Mouse (Mus musculus) kidney, postnatal 10 days (tissue): Measurements from ENCODE around the gene Dnajb11.
A peak's percentile ranks its signal among the peaks of the same experiment; 100 is the strongest.

ENCODE experiments used
- DNase-seq: peaks from one replicate; pipeline ENCODE4 v3.0.0; 2021; ENCODE audit warnings: mixed read lengths

Gene Dnajb11

GRCm38 (mm10) chr16:22883441-22883840 is 25.8 kb downstream of the Dnajb11 start:
- DNase-seq: no peak

DNA sequence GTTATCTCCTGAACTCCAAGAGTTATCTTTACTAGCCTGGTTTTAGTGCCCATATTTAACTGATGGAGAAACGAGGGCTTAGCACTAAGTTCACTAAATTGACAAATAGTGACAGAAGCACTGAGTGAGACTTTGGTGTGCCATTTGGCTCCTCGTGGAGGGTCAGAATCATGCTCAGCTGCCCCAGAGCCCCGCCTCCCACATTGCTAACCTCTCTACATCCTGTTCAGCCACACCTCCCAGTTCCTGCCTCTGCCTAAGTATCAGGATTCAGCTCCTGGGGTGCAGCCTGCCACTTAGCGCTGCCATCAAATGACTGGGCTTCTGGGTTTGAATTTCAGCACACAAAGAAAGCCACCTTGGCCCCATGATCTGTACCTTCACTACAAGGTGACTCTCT is 27.7 kb downstream of the Dnajb11 start:
- no peak for DNase-seq

DNA sequence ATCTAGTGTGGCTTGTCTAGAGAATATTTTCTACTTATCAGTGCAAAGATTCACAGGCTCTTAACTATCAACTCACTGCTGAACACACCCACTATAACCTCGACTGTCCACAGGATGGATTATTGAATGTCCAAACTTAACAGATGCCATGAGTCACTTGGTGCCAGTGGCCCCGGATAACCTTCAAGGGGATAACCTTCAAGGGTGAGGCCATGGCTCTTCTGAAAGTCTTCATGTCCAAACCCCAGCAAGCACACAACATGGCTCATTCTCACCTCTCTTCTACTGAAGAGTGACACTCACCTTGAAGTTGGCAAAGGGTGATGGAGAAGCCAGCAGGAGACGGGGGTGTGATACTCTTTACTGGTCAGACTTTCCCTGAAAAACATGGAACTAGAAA is 29.1 kb downstream of the Dnajb11 start:
- no peak for DNase-seq

DNA sequence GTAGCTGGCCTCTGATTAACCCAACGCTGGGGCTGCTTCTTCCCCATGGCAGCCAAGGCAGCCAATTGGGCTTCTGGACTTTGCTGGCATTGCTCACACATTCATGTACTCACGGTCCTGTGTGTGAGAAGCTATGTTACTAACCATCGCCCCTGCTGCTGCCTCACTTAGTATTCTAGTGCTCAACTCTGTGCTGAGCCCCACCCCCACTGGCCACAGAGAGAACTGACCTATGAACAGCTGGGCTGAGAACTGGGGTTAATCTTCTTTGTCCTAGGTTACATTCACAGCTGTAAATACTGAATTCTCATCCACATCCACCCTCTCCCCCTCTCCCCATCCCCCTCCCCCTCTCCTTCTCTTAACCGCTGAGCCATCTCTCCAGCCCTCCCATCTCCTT is 31.2 kb downstream of the Dnajb11 start:
- DNase-seq: no peak

DNA sequence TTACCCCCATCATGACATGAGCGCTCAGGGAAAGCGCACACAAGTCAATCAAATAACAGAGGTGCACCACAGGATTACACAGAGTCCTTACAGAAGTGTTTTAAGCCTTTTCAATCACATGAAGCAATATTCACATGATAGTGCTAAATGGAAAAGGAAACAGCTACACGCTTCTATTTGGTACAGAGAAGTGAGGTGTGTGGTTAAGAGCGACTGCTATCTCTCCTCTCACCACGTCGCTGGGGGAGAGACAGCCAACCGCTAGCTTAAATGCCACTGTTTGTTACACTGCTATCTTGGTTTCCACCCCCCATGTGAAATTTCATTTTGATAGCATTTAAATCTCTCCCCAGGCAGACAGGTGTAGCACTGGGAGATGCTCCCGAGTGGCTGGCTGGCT is 32.1 kb downstream of the Dnajb11 start:
- no peak for DNase-seq

DNA sequence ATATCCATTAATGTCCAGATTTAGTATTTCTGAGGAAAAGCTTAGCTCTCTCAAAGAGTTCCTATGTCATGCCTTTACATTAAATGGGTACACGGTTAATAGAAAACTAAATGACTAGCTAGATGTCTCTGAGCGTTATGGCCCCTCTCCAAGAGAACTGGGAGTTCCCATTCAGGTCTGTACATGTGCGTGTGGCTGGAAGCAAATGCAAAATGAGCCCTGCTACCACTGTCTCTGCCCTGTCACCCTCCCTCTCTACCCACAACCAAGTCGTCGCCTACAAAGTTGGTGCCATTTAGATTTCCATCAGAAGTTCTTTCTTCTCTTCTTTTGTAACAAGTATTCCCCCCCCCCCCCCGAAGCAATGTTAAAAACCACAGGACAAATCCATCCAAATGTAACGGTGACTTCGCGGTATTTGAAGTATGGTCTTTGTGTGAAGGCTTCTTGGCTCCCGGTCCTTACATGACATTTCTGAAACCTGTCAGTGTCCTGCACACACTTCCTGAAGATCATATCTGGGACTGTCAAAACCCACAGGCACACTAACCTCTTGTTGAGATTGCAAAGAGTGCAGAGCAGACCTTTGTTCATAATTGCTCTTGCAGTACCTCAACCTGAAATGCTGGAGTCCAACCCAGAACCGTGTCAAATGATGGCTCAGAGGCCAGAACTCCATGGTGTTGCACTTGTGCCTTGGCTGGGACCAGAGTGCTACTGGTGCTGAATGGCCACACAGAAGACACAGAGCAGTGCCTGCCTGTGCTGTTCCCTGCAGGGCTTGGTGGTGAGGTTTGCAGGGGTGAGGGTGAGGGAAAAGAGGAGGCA is 33.3 kb downstream of the Dnajb11 start, which contains the start of gene Ahsg:
Gene Ahsg (plus strand): TSS at position 595 of the 828 bp plus-strand sequence.
- no peak for DNase-seq

DNA sequence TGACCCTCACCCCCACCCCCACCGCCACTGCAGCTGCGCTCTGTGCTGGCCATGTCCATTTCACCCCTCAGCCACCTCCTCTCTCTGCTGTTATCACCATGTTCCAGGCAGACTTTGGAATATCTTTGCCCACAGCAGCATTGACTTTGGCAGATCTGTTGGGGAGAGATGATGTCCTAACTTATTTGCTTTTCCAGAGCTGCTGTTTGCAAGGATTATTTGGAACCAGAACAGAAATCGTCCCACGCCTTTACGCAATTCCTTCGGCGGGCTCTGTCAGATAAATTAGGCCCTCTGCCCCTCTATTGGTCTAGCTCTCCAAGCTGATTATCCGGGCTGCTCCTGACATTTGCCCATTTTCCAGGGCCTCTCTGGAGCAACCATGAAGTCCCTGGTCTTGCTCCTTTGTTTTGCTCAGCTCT is 34.1 kb downstream of the Dnajb11 start:
- DNase-seq: no peak

GRCm38 (mm10) chr16:22894095-22894494 is 36.5 kb downstream of the Dnajb11 start:
- DNase-seq: no peak

DNA sequence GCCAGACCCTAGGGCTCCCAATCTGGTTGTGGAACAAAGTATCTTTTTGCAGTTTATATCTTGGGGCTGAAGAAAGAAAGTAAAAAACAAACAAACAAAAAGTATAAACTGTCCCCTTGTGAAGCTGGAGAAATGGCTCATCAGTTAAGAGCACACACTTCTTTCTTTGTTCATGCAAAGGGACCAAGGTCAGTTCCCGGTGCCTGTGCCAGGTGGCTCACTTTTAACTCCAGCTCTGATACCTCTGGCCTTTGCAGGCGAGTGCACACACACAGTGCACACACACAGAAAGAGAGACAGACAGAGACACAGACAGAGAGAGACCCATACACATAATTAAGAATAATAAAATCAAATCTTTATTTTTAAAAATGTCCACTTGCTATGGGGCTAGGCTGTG is 39.0 kb downstream of the Dnajb11 start:
- DNase-seq: no peak

GRCm38 (mm10) chr16:22899346-22899745 is 41.7 kb downstream of the Dnajb11 start:
- no peak for DNase-seq

DNA sequence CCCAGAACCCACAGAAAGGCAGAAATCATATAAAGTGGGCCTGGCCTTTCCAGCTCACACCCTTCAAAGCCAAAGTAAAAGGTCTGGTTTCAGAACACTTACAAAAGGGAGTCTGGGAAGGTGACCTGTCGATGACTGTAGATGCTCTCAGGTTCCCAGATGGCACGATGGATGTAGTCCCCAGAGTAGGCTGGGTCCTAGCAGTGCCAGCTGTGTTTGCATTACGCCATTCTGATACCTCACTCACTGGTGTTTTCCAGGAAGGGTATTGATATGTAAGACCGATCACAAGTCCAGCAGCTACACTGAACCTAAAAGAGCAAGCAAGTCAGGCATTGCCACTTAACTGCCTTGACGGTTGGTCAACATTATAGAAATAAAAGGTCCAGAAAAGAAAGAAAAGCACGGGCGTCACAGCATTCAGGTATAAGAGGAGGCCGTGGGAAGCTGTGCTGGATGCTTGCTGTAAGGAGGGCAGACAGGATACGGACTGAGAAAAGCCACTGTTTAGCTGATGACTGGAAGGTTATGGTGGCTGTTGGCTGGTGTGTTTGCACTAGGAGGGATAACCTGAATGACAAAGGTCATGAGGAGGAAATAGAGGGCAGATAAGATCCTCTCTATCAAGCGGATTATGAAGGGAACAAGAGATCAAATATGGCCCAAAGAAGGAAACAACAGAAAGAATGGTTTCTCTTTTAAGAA is 42.4 kb downstream of the Dnajb11 start:
- DNase-seq: no peak

GRCm38 (mm10) chr16:22901326-22901725 is 43.7 kb downstream of the Dnajb11 start:
- DNase-seq: no peak

DNA sequence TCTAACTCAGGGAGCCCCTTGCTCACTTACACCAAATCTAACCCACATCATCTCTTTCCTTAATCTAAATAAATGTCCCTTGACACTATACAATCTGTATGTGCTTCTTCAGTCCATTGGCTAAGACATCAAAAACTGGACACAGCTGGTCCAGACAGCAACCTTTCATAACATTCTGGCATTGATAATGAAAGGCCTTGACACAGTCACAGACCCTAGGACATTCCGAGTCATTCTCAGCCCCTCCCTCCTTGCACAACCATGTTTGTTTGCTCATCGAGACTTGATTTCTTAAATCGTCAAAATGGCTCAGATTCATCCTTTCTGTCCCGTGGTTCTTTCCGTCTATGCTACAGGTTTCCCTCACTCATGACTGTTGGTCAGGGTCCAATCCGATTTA is 51.6 kb downstream of the Dnajb11 start:
- DNase-seq: no peak

DNA sequence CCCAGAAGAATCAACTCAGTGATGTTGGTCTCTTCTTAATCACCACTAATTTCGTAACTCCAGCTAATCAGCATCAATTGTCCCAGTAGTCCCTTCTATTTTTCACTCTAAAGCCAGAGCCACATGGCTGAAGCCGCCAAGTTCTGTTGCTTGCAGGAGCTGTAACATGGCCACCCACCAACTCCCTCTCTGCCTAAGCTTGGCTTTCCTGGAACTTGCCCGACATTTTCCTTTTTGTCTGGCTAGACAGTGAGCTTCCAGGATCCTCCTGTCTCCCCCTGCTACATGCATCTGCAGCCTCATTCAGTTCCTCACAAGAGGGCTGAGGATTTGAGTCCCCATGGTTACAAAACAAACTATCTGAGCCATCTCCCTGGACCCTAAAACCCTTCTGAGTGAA is 54.3 kb downstream of the Dnajb11 start:
- DNase-seq: no peak

DNA sequence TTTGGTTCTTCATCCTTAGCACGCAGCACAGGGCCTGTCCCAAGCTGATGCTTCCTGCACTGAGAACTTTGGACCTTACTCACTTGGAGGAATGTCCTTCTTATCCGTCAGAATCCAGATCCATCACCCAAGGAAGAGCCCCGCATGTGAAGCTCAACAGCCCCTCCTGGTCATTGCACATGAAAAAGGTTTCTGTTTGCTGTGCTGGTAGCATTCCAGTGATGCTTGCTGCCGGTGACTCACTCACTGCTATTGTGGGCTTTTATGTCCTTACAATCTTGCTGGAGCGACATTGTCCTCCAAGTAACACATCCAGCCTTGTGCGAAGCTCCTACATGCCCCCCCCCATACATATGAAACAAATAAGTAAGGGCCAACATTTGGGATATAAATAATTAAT is 55.2 kb downstream of the Dnajb11 start:
- no peak for DNase-seq

- DNase-seq: no peak
These were observed 56.6 kb downstream of the Dnajb11 start for GRCm38 (mm10) chr16:22914276-22914675.

- DNase-seq: no peak
These were observed 60.4 kb downstream of the Dnajb11 start, which contains the start of gene Fetub for GRCm38 (mm10) chr16:22918034-22918433. TSS of gene Fetub (plus strand) at chr16:22918334.

- DNase-seq: no peak
These were observed 61.1 kb downstream of the Dnajb11 start for GRCm38 (mm10) chr16:22918664-22919312.

DNA sequence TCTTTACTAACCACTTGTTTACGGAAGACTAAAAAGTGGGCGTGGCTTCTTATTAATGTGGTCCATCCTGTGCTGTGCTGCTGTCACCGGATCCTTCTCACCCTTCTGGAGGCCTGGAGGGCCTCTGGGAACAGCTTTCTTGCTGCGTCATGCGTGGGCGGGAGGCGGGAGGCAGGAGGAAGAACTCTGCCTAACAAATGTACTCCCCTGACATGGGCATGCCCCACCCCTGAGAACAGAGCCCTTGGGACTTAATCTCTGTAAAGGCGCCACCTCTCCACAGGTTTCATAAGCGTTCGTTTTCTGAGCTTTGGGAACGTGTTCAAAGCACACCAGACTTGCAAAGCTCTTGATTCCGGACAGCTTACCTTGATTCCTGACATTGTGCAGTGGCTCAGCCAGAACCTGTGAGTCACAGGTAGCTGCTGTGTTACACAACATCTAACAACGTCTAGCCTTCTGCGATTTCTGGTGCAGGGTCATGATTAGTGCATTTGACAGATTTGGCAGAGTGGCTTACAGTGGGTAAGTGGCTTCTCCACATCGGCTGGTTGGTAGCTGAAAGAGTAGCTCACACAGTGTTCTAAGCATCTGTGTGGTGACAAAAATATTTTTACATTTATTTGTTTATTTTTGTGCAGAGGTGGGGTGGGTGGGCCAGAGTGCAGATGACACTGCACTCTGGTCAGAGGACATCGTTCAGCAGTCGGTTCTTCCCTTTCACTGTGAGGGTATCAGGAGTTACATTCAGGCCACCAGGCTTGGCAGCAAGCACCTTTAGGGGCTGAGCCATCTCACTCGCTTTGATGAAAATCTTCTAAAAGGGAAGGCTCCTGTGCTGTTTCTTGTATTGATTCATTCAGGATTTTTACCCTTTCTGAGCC is 62.6 kb downstream of the Dnajb11 start:
- peak; percentile 24 for DNase-seq

- DNase-seq: no peak
These were observed 64.1 kb downstream of the Dnajb11 start for GRCm38 (mm10) chr16:22921761-22922160.

DNA sequence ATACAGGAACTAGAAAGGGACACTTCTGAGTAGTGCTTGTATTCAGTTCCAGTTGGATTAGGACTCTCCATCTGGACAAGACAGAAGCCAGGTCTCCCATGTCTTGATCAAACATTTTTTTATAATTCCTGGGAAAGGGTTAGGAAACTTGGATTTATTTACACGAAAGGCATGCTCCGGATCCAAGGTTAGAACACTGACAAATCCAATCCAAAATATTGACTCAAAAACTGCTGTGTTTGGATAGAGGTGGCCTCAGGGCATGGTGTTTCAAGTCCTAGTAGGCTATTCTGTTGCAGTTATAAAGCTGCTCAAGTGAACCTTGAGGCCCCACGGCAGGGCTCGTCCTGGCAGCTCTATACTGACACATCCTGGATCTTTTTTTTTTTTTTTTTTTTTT is 64.8 kb downstream of the Dnajb11 start:
- DNase-seq: no peak
